Mouse (Mus musculus) gastrocnemius, postnatal 36 days (tissue): ENCODE data around the gene Gpr161. TPM values are rescaled to one million over a fixed set of nuclear protein-coding genes. Genes with fewer than 3 reads are reported as not detected.

Experiments used
- DNase-seq, 2 experiments: peaks; one replicate each; pipeline ENCODE4 v3.0.0; 2022
- intact Hi-C: fragments of 180-260 bp; cut with DNase I; formaldehyde crosslinking; loops from one replicate; pipeline ENCODE4 v1.15.1; 2025
- long read RNA-seq, 2 experiments: library from polyadenylated mRNA; stranded (forward); transcript quantifications; one replicate each; pipeline ENCODE4 v2.0.0; 2021
- total RNA-seq, 2 experiments: library from RNA; stranded (reverse); gene quantifications; 2 replicates each; pipeline ENCODE4 v1.2.3; 2021

The Gpr161 gene
- total RNA-seq = 1 to 10 TPM in 1 of 2 experiments, under 1 TPM in 1; 0.69 to 1.4 TPM
- long read RNA-seq, experiment 1, partial matches to known transcripts = 0 of 1 reads
- long read RNA-seq, experiment 1, other reads (novel, unspliced or antisense) = 1 of 1 reads
- long read RNA-seq, experiment 2 = 0 reads

- DNase-seq = no peak
- intact Hi-C loops = no loop called here
Observed at GRCm38 (mm10) chr1:165295489-165295888, at the start of gene Gpr161. Gene Gpr161, plus strand, starts transcription at chr1:165295789.

DNA sequence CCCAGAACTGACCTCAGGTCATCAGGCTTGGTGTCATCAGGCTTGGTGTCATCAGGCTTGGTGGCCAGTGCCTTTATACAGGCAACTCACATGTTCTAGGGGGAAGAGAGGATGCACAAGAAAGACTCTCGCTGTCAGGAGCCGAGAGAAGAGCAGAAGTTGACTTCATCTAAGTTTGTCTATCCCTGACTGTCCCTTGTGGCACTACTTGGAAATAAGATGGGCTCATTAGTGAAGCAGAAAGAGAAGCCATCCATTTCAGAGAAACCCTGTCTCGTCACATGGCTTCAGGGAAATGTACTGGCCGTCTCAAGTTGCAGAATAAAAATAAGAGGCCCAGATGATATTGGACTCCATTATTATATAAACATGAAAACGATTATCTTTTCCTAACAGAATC is 49.0 kb upstream of the Gpr161 start:
- DNase-seq = no peak
- intact Hi-C loops = loop anchor here (5.0 kb wide), 1 partner anchor 76 kb away; no protein-coding TSS in a partner anchor

GRCm38 (mm10) chr1:165247085-165247484 is 48.5 kb upstream of the Gpr161 start:
- peak in 1 of 2 experiments; percentile 32 for DNase-seq
- intact Hi-C loops = loop anchor here (5.0 kb wide), 1 partner anchor 75 kb away; no protein-coding TSS in a partner anchor

- intact Hi-C loops = loop anchor here (5.0 kb wide), 1 partner anchor 75 kb away; no protein-coding TSS in a partner anchor
- no peak for DNase-seq
Observed at GRCm38 (mm10) chr1:165247788-165248187, 47.8 kb upstream of the Gpr161 start.

DNA sequence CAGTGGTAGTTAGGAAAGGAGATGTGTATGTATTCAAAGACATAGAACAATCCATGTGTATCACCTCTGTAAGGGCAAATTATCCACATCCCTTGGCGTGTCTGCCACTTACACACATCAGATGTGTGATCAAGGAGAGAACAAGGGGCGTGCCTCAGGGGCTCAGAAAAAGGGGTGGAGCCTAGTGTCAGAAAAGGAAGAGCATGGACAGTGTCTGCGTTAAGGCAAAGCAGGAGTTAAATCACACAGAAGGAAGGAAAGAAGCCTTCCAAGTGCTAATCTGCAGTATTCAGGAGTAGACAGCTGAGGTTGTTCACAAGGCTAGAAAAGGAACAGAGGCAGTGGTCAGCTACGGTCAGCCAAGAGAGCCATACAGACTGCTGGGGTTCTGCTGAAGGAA is 46.7 kb upstream of the Gpr161 start:
- no peak for DNase-seq

GRCm38 (mm10) chr1:165250546-165250945 is 45.0 kb upstream of the Gpr161 start:
- intact Hi-C loops = no loop called here
- no peak for DNase-seq

More for the DNA sequence above, 46.7 kb upstream of the Gpr161 start:
- intact Hi-C loops = loop anchor here (5.0 kb wide), 1 partner anchor 73 kb away; no protein-coding TSS in a partner anchor

DNA sequence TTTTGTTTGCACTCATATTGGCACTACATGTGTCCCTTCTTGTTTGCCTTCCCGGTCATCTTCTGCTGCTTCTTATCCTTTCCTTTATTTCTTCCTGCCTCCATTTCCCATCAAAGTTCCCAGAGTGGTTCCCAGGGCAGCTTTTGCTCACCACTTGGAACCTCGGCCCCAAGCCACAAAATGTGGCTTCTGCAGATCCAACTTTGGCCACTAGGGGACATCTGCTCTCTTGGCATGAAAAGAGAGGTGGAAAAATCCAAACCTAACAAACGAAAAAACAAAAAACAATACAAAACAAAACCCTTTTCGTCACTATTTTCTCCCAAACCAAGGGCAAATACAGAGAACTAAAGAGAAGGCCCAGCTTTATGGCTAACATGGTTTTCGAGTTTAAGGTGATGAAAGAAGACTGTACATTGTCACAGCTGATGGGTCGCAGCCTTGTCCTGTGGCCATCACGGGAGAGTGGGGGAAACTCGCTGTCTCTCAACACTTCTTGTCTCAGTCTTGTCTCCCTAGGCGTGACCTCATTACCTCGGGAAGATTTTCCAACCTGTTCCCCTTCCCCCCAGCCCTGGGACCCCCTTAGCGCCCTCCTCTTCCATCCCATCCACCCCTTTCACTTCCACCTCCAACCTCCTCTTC is 43.4 kb upstream of the Gpr161 start:
- intact Hi-C loops = no loop called here

DNA sequence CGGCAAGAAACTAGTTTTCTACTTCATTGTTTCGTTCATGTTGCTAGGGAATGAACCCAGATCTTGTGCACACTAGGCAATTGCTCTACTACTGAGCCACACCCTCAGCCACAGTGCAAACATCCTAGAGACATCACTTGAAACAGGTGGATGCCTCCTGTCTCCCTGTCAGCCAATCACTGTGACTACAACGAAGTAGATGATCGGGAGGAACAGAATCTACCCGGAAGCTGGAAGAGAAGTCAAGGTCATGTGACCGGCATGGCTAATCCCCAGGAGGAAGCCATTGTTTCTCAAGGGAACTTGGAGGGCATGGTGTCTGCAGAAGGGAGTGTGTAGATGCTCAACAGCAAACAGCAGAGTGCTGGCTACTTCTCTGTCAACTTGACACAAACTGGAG is 20.6 kb upstream of the Gpr161 start:
- DNase-seq = no peak
- intact Hi-C loops = no loop called here

More for the DNA sequence above, 43.4 kb upstream of the Gpr161 start:
- DNase-seq = peak; percentile 28 to 60

- no peak for DNase-seq
- intact Hi-C loops = no loop called here
Observed at GRCm38 (mm10) chr1:165280741-165281140, 14.8 kb upstream of the Gpr161 start.

DNA sequence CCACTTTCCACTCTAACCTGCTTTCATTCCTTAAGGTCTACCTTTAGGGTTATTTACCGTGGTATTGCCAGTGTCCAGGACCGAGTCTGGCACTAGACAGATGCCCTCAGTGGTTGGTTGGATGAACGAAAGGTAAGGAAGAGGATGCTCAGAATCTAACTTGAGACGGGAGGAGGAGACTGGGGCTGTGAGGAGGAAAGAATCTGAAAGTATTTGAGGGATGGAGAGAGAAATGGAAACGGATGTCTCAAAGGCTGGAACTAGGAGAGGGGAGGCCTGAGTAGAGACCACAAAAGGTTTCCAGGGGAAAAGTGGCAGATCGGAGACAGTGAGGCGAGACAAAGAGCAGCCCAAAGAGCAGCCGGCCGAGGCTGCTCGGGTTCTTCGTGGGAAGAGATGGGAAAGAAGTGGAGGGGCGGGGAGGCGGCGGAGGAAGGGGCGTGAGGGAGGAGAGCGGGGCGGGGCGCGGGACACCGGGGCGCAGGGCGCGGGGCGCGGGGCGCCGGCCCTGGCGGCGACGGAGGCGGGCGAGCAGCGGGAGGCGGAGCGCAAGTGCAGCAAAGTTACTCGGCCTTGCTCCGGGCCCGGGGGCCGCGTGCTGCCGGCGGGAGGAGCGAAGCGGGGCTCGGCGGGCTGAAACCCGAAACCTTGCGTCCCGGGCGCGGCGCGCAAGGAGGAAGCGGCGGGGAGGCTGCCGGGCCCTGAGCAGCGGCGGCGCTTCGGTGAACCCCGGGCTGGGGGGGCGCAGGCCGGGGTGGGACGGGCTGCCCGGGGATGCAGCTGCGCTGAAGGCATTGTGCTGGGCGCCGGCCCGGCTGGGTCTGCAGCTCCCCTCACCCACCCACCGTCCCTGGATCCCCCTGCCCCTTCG is 14.0 kb upstream of the Gpr161 start:
- DNase-seq = peak; percentile 62 to 69
- intact Hi-C loops = no loop called here

- intact Hi-C loops = no loop called here
Observed at GRCm38 (mm10) chr1:165282222-165282966, 13.2 kb upstream of the Gpr161 start.

GRCm38 (mm10) chr1:165282967-165283345 is 12.6 kb upstream of the Gpr161 start:
- intact Hi-C loops = no loop called here
- no peak for DNase-seq

More at GRCm38 (mm10) chr1:165282222-165282966, 13.2 kb upstream of the Gpr161 start:
- no peak for DNase-seq

- intact Hi-C loops = no loop called here
- no peak for DNase-seq
Observed at GRCm38 (mm10) chr1:165284096-165284495, 11.5 kb upstream of the Gpr161 start.

DNA sequence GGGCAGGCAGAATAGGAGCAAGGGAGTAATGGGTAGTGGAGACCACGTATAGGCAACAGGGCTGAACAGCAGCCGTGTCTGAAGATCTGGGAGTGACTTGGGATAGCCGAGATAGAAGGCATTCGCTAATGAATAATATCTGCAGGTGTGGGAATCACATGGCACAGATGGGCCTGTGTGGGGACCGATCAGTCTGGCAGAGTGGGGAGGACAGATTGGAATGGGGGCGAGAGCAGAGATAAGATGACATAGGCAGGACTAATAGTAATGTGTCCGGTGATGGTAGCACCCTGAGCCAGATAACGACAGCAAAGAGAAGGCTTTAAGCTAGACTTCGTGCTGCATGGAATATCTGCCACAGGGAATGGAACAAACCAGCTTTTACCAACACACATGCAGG is 7.4 kb upstream of the Gpr161 start:
- DNase-seq = no peak
- intact Hi-C loops = no loop called here

DNA sequence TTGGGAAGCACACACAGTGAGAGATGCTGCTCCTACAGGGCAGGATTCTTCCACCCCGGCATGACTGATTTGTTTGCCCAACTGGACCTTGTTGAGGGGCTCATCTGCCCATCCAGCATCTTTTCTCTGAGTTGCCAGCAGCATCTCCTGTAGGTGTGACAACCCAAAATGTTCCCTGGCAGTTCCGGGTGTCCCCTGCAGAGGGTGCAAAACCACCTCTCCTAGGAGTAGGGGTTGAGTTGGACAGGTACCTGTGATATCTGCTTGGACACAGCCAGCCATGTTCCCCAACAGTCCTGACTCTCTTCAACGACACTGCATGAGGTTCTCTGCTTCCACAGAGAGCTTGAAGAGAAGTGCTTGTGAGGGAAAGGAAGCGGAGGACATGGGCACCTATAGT is 5.8 kb upstream of the Gpr161 start:
- DNase-seq = no peak
- intact Hi-C loops = no loop called here

GRCm38 (mm10) chr1:165291606-165292005 is 4.0 kb upstream of the Gpr161 start:
- intact Hi-C loops = no loop called here
- no peak for DNase-seq

GRCm38 (mm10) chr1:165301108-165301507 is 5.5 kb downstream of the Gpr161 start:
- DNase-seq = no peak
- intact Hi-C loops = no loop called here

DNA sequence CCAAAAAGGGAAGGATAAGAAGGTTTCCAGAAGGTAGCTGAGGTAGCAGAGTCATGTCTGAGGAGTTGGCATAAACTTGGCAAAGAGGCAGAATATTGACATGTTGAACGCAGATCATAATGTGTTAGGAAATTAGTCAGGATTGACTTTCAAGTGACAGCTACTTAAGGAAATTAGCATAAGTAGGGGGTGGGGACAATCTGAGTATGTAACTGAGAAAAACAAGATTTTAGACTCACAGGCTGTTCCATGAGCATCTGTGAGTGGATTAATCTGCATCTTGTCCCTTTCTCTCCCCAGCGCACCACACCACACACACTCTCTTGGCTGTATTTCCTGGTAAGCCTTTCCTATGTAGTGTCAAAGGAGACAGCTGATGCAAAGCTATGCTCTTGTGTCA is 6.0 kb downstream of the Gpr161 start:
- DNase-seq = no peak

DNA sequence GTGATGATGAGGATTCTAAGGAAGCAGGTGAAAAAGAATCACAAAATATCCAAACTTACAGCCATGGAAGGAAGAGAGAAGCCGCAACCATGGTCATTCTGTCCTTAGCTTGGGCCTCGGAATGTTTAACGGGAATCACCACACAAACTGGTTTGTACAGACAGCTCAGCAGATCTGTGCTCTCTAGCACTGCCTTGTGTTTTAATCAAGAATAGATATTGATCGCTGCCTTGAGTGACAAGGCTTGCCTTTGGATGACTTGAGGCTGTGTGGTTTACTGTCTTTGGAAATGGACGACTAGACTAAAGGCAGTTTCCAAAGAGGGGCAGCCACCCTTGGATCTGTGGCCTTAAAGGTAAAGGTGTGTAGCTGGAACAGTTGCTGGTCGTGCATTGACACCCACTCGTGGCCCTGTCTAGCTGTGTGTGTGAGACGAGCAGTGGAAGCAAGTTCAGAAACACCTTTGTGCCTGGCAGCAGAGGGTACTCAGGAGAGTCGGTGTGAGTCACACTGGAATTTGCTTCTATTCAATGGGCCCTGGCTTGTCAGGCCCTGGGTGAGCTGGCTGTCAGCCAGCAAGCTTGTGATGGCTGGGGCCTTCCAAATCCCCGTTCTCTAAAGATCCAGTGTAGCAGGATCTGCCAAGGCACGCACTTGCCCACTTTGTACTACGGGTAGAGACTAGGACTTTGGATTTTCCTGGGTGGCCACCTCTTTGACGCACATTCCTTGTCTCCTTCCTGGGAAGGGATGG is 7.0 kb downstream of the Gpr161 start:
- intact Hi-C loops = no loop called here
- no peak for DNase-seq

More for the DNA sequence above, 6.0 kb downstream of the Gpr161 start:
- intact Hi-C loops = no loop called here

- intact Hi-C loops = no loop called here
- no peak for DNase-seq
Observed at GRCm38 (mm10) chr1:165303209-165303608, 7.6 kb downstream of the Gpr161 start.
